Mouse (Mus musculus) lung, embryonic 15.5 days (tissue): Measurements from ENCODE around the gene Ntng2. TPM values are rescaled to one million over a fixed set of nuclear protein-coding genes. Genes with fewer than 3 reads are reported as not detected.

ENCODE experiments used
- ATAC-seq: fragments of 200-750 bp; cut with Nextera tagmentation; 2 replicates; pipeline ENCODE4 v1.8.0; 2017; ENCODE audit warnings: moderate number of reproducible peaks, borderline replicate concordance; ENCODE audit not compliant: low FRiP score, low TSS enrichment; ENCODE audit errors: extremely low read depth
- H3K27ac ChIP-seq: fragments of 300-500 bp; sonication (generic); 2 replicates; pipeline ENCODE4 v1.5.1; 2015; ENCODE audit warnings: moderate library complexity, mild to moderate bottlenecking, inconsistent platforms
- H3K27me3 ChIP-seq: fragments of 300-500 bp; sonication (generic); 2 replicates; pipeline ENCODE4 v1.6.1; 2015; ENCODE audit warnings: inconsistent platforms
- H3K36me3 ChIP-seq: fragments of 300-500 bp; sonication (generic); 2 replicates; pipeline ENCODE4 v1.6.1; 2015; ENCODE audit warnings: inconsistent platforms
- H3K4me1 ChIP-seq: fragments of 300-500 bp; sonication (generic); 2 replicates; pipeline ENCODE4 v1.6.1; 2015; ENCODE audit warnings: inconsistent platforms
- H3K4me2 ChIP-seq: fragments of 300-500 bp; sonication (generic); 2 replicates; pipeline ENCODE4 v1.6.1; 2015; ENCODE audit warnings: inconsistent platforms, mild to moderate bottlenecking, moderate library complexity
- H3K4me3 ChIP-seq: fragments of 300-500 bp; sonication (generic); 2 replicates; pipeline ENCODE4 v1.5.1; 2015; ENCODE audit warnings: mild to moderate bottlenecking, inconsistent platforms
- H3K9ac ChIP-seq: fragments of 300-500 bp; sonication (generic); 2 replicates; pipeline ENCODE4 v1.6.1; 2015; ENCODE audit warnings: inconsistent platforms
- H3K9me3 ChIP-seq: fragments of 300-500 bp; sonication (generic); 2 replicates; pipeline ENCODE4 v1.6.1; 2016; ENCODE audit warnings: inconsistent platforms
- WGBS: fragments of 180-500 bp; shearing (Covaris S2); methylation state at CpG from one replicate; pipeline ENCODE4 v1.1.7; 2015; 5-methylcytosine and 5-hydroxymethylcytosine counted together
- polyA plus RNA-seq: library from polyadenylated mRNA; unstranded; fragments of >200 nt; fragmentation: Nextera tagmentation; extraction: Ambion mirVana; gene quantifications from 2 replicates; pipeline ENCODE4 v1.2.1, GENCODE M21; 2015

Gene Ntng2
- polyA plus RNA-seq, 1 experiment from 2014 or later: 0.46 TPM

DNA sequence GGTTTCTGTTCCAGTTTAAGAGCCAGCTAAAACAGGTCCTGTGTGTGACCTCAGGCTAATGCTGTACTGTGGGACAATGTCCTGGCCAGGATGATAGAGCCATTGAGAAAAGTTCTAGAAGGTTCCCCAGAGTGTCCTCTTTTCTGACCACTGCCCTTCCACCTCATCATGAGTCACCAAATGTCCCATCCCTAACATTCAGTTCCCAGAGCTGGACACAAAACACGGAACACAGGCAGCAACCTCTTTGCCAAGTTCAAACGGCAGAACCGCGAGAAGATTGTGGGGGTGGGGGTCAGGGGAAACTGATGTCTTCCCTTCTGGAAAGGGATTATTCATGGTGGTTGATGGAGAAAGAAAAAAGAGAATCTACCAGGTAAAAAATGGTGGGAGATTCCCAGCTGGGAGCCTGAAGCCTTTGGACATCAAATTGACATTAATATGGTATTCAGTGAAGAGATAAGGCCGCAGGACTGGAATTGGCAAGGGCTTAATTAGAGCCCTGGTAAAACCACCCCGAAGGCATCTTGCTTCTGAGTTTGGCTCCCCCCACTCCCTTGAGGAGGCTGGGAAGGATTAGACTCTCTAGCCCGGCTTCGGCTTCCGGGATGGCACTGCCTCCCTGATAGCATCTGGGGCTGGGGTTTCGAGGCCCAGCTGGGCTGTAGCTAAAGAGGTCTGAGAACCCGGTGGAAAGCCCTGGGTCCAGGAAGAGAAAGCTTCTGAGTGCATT is 51.4 kb downstream of the Ntng2 start:
- H3K27me3 ChIP-seq: peaks cover 22% of the 10 kb centered on the region
- ATAC-seq: no peak
- no peaks in the 10 kb centered on the region for H3K4me1 ChIP-seq
- H3K9ac ChIP-seq: no peak overlapping the region
- H3K36me3 ChIP-seq: no peaks in the 10 kb centered on the region
- no peak overlapping the region for H3K27ac ChIP-seq
- H3K4me2 ChIP-seq: no peak overlapping the region
- no peaks in the 10 kb centered on the region for H3K9me3 ChIP-seq
- WGBS: 63% methylated on average over 11 of the region's 11 CpGs
- no peak overlapping the region for H3K4me3 ChIP-seq

GRCm38 (mm10) chr2:29199909-29200308 is 52.9 kb downstream of the Ntng2 start:
- Histone ChIP-seq H3K9ac (no peak overlapping the region), H3K4me3 (no peak overlapping the region), H3K4me2 (no peak overlapping the region), H3K27ac (no peak overlapping the region), H3K9me3 (no peaks in the 10 kb centered on the region), H3K4me1 (peaks cover 6% of the 10 kb centered on the region), H3K36me3 (no peaks in the 10 kb centered on the region), H3K27me3 (peaks cover 37% of the 10 kb centered on the region)
- ATAC-seq: no peak
- 0% methylated on average over 3 of the region's 3 CpGs for WGBS

- Histone ChIP-seq H3K36me3 (no peaks in the 10 kb centered on the region), H3K27me3 (peaks cover 41% of the 10 kb centered on the region), H3K4me3 (no peak overlapping the region), H3K4me2 (no peak overlapping the region), H3K9ac (no peak overlapping the region), H3K9me3 (no peaks in the 10 kb centered on the region), H3K4me1 (peaks cover 13% of the 10 kb centered on the region), H3K27ac (no peak overlapping the region)
- 75% methylated on average over 5 of the region's 5 CpGs for WGBS
- ATAC-seq: no peak
These were observed 54.4 kb downstream of the Ntng2 start for GRCm38 (mm10) chr2:29198446-29198845.

GRCm38 (mm10) chr2:29196844-29197243 is 56.0 kb downstream of the Ntng2 start:
- no peak overlapping the region for H3K4me2 ChIP-seq
- H3K9me3 ChIP-seq: no peaks in the 10 kb centered on the region
- H3K4me3 ChIP-seq: no peak overlapping the region
- no peak for ATAC-seq
- H3K9ac ChIP-seq: no peak overlapping the region
- peaks cover 37% of the 10 kb centered on the region for H3K27me3 ChIP-seq
- no peaks in the 10 kb centered on the region for H3K36me3 ChIP-seq
- WGBS: 51% methylated on average over 12 of the region's 12 CpGs
- peaks cover 13% of the 10 kb centered on the region for H3K4me1 ChIP-seq
- H3K27ac ChIP-seq: no peak overlapping the region

GRCm38 (mm10) chr2:29194547-29195463 is 58.0 kb downstream of the Ntng2 start:
- WGBS: under 1% methylated on average over 61 of the region's 61 CpGs
- Histone ChIP-seq H3K4me3 (peak overlapping the region; percentile 42), H3K36me3 (no peaks in the 10 kb centered on the region), H3K9me3 (no peaks in the 10 kb centered on the region), H3K9ac (peak overlapping the region; percentile 41), H3K4me2 (peak overlapping the region; percentile 96), H3K4me1 (peaks cover 13% of the 10 kb centered on the region), H3K27me3 (peaks cover 37% of the 10 kb centered on the region), H3K27ac (no peak overlapping the region)
- peak; percentile 47; the same call in 1 of the 2 replicates for ATAC-seq

GRCm38 (mm10) chr2:29193819-29194546 is 58.8 kb downstream of the Ntng2 start:
- ATAC-seq: no peak
- Histone ChIP-seq H3K4me1 (peaks cover 13% of the 10 kb centered on the region), H3K9me3 (no peaks in the 10 kb centered on the region), H3K36me3 (no peaks in the 10 kb centered on the region), H3K27ac (no peak overlapping the region), H3K9ac (no peak overlapping the region), H3K27me3 (peaks cover 36% of the 10 kb centered on the region), H3K4me2 (peak overlapping the region; percentile 96), H3K4me3 (peak overlapping the region; percentile 42)
- WGBS: 19% methylated on average over 16 of the region's 16 CpGs

- WGBS: 84% methylated on average over 8 of the region's 8 CpGs
These were observed 60.1 kb downstream of the Ntng2 start for GRCm38 (mm10) chr2:29192629-29193278.

GRCm38 (mm10) chr2:29191216-29192215 is 61.3 kb downstream of the Ntng2 start:
- Histone ChIP-seq H3K27me3 (peaks cover 20% of the 10 kb centered on the region), H3K36me3 (no peaks in the 10 kb centered on the region), H3K9ac (no peak overlapping the region), H3K4me3 (no peak overlapping the region), H3K27ac (no peak overlapping the region), H3K9me3 (no peaks in the 10 kb centered on the region), H3K4me2 (no peak overlapping the region), H3K4me1 (peaks cover 13% of the 10 kb centered on the region)
- 65% methylated on average over 10 of the region's 10 CpGs for WGBS
- ATAC-seq: no peak

More at GRCm38 (mm10) chr2:29192629-29193278, 60.1 kb downstream of the Ntng2 start:
- Histone ChIP-seq H3K9ac (no peak overlapping the region), H3K27ac (no peak overlapping the region), H3K9me3 (no peaks in the 10 kb centered on the region), H3K4me2 (no peak overlapping the region), H3K4me1 (peaks cover 13% of the 10 kb centered on the region), H3K4me3 (no peak overlapping the region), H3K36me3 (no peaks in the 10 kb centered on the region), H3K27me3 (peaks cover 30% of the 10 kb centered on the region)
- no peak for ATAC-seq

DNA sequence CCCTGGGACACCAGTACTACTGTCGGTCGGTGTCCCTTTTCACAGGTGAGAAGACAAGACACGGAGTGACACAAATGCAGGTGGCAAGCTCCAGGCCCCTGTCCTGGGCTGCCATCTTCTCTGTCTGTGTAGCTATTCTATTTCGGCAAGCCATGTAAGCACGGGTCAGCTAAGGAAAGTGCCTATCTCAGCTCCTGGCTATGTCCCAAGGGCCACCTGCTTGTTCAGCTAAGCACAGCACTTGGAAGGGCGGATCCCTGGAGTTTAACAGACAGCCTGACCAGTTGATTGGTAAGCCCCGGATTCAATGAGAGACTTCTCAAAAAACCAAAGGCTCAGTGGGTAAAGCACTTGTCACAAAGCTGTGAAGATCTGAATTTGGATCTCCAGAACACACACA is 62.4 kb downstream of the Ntng2 start:
- Histone ChIP-seq H3K9me3 (no peaks in the 10 kb centered on the region), H3K4me2 (no peak overlapping the region), H3K27me3 (peaks cover 9% of the 10 kb centered on the region), H3K4me3 (no peak overlapping the region), H3K9ac (no peak overlapping the region), H3K36me3 (no peaks in the 10 kb centered on the region), H3K4me1 (peaks cover 12% of the 10 kb centered on the region), H3K27ac (no peak overlapping the region)
- no peak for ATAC-seq
- 79% methylated on average over 7 of the region's 7 CpGs for WGBS

- Histone ChIP-seq H3K4me2 (no peak overlapping the region), H3K36me3 (no peaks in the 10 kb centered on the region; the same call in 1 of the 2 replicates), H3K27ac (no peak overlapping the region), H3K4me1 (no peaks in the 10 kb centered on the region), H3K27me3 (no peaks in the 10 kb centered on the region), H3K4me3 (no peak overlapping the region), H3K9ac (no peak overlapping the region), H3K9me3 (no peaks in the 10 kb centered on the region)
- no peak for ATAC-seq
- 68% methylated on average over 6 of the region's 6 CpGs for WGBS
These were observed 66.6 kb downstream of the Ntng2 start for GRCm38 (mm10) chr2:29186209-29186608.
